Mouse (Mus musculus) thymus, adult 2 months (tissue): ENCODE data around the gene Sdsl.

ENCODE experiments used
- CTCF ChIP-seq: fragments of 200-500 bp; IDR thresholded peaks from 2 replicates; pipeline ENCODE4 v1.5.1; 2012; ENCODE audit warnings: mild to moderate bottlenecking, control low read depth, low read length, moderate library complexity, borderline replicate concordance; ENCODE audit not compliant: control insufficient read depth, poor library complexity, insufficient read depth; ENCODE audit errors: extremely low read depth
- POLR2A ChIP-seq: fragments of 200-500 bp; IDR thresholded peaks from 2 replicates; pipeline ENCODE4 v1.6.1; 2012; ENCODE audit warnings: mild to moderate bottlenecking, low read length, control low read depth, moderate library complexity; ENCODE audit not compliant: control insufficient read depth, poor library complexity, insufficient read depth; ENCODE audit errors: extremely low read depth

- TF ChIP-seq CTCF (no peak), POLR2A (no peak)
Measured at GRCm38 (mm10) chr5:120428990-120429389, 43.6 kb downstream of the Sdsl start.
